Mouse (Mus musculus): ENCODE data around the gene Ccdc27. TPM values are rescaled to one million over a fixed set of nuclear protein-coding genes. Genes with fewer than 3 reads are reported as not detected.
A peak's percentile ranks its signal among the peaks of the same experiment; 100 is the strongest.

Ccdc27 gene
- polyA plus RNA-seq, 1 experiment from 2014 or later, result not detected

DNA sequence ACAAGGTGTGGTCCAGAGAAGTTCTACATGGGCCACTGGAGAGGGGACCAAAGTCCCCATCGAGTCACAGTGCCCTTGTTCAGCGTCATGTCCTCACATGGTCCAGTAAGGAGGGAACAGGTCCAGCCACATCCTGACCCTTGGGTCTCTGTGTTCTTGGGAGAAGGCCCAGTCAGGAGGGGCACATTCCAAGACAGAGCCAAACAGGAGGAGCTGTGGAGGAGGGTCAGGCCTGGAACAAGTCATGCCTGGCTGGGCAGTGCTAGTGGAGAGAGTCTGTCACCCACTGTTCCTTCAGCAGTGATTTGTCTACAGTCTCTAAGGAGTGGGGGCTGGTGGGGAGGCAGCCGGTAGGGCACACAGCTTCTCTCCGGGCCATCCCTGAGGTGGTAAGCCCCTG lies 20.1 kb downstream of the Ccdc27 start:
- H3K36me3 ChIP-seq (ENCODE audit: control insufficient read depth, insufficient read depth, low read length), result peaks cover 36% of the 10 kb centered on the region
- peaks cover 12% of the 10 kb centered on the region for H3K4me1 ChIP-seq (replicated peaks; ENCODE audit: control insufficient read depth, insufficient read depth, low read length)

DNA sequence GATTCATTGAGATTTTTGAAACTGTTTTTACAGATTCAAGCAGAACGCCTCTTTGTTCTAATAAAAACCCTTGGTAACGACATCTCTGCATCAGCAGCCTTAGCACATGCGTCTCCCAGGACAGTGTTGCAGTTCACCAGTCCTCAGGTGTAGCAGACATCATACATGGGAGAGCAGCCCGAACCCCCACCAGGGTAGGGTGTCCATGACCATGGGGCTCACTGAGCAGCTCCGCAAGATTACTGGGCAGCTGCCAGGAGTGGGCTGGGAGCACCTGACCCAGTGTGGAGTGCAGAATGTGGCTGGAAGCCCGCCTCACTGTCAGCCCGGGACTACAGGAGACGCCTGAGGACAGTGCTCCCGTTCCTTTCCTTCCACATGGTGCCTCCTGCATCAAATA lies 21.0 kb downstream of the Ccdc27 start:
- H3K9ac ChIP-seq (ENCODE audit: low read length), result no peak overlapping the region
- WGBS, result 88% methylated on average over 9 of the region's 9 CpGs
- no peak for ATAC-seq (ENCODE audit: low read depth)

More for the DNA sequence above, 20.1 kb downstream of the Ccdc27 start:
- 65% methylated on average over 4 of the region's 4 CpGs for WGBS
- H3K9ac ChIP-seq (ENCODE audit: low read length), result peak overlapping the region; percentile 26; the same call in 1 of the 2 replicates
- ATAC-seq (ENCODE audit: low read depth), result no peak
- H3K4me2 ChIP-seq (ENCODE audit: low read depth, low read length), result no peak overlapping the region
- H3K27ac ChIP-seq (ENCODE audit: low read length), result no peak overlapping the region
- H3K4me3 ChIP-seq (ENCODE audit: low read length), result no peak overlapping the region
- H3K9me3 ChIP-seq (ENCODE audit: control insufficient read depth, low read length), result no peaks in the 10 kb centered on the region
- no peaks in the 10 kb centered on the region; the same call in 1 of the 2 replicates for H3K27me3 ChIP-seq (ENCODE audit: control insufficient read depth, insufficient read depth, low read depth, low read length)

GRCm38 (mm10) chr4:154019571-154019970 lies 22.9 kb downstream of the Ccdc27 start:
- no peak for ATAC-seq (ENCODE audit: low read depth)
- no peak overlapping the region for H3K4me3 ChIP-seq (ENCODE audit: low read length)
- peaks cover 3% of the 10 kb centered on the region for H3K4me1 ChIP-seq (replicated peaks; ENCODE audit: control insufficient read depth, insufficient read depth, low read length)
- WGBS, result 64% methylated on average over 7 of the region's 7 CpGs
- H3K9ac ChIP-seq (ENCODE audit: low read length), result no peak overlapping the region
- H3K27me3 ChIP-seq (ENCODE audit: control insufficient read depth, insufficient read depth, low read depth, low read length), result no peaks in the 10 kb centered on the region; the same call in 1 of the 2 replicates
- peaks cover 47% of the 10 kb centered on the region for H3K36me3 ChIP-seq (ENCODE audit: control insufficient read depth, insufficient read depth, low read length)
- no peak overlapping the region for H3K4me2 ChIP-seq (ENCODE audit: low read depth, low read length)
- no peaks in the 10 kb centered on the region for H3K9me3 ChIP-seq (ENCODE audit: control insufficient read depth, low read length)
- H3K27ac ChIP-seq (ENCODE audit: low read length), result no peak overlapping the region

More for the DNA sequence above, 21.0 kb downstream of the Ccdc27 start:
- Histone ChIP-seq H3K27ac (ENCODE audit: low read length) (no peak overlapping the region), H3K9me3 (ENCODE audit: control insufficient read depth, low read length) (no peaks in the 10 kb centered on the region), H3K27me3 (ENCODE audit: control insufficient read depth, insufficient read depth, low read depth, low read length) (no peaks in the 10 kb centered on the region; the same call in 1 of the 2 replicates), H3K4me3 (ENCODE audit: low read length) (no peak overlapping the region), H3K4me1 (replicated peaks; ENCODE audit: control insufficient read depth, insufficient read depth, low read length) (peaks cover 12% of the 10 kb centered on the region), H3K36me3 (ENCODE audit: control insufficient read depth, insufficient read depth, low read length) (peaks cover 40% of the 10 kb centered on the region), H3K4me2 (ENCODE audit: low read depth, low read length) (no peak overlapping the region)

DNA sequence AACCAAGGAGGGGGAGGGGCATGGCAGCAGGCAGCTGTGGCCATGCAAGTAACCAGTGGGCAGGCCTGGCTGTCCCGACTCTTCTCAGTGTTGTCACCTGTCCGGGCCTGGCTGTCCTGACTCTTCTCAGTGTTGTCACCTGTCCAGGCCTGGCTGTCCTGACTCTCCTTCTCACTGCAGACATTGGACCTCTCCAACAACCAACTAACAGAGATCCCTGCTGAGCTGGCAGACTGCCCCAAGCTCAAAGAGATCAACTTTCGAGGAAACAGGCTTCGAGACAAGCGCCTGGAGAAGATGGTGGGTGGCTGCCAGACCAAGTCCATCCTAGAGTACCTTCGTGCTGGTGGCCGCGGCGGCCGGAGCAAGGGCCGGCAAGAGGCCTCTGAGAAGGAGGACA lies 27.0 kb downstream of the Ccdc27 start:
- H3K27me3 ChIP-seq (ENCODE audit: control insufficient read depth, insufficient read depth, low read depth, low read length), result no peaks in the 10 kb centered on the region
- H3K36me3 ChIP-seq (ENCODE audit: control insufficient read depth, insufficient read depth, low read length), result peaks cover 37% of the 10 kb centered on the region
- no peak overlapping the region for H3K4me2 ChIP-seq (ENCODE audit: low read depth, low read length)
- no peak overlapping the region for H3K9ac ChIP-seq (ENCODE audit: low read length)
- no peak overlapping the region for H3K4me3 ChIP-seq (ENCODE audit: low read length)
- WGBS, result 89% methylated on average over 11 of the region's 11 CpGs
- H3K9me3 ChIP-seq (ENCODE audit: control insufficient read depth, low read length), result no peaks in the 10 kb centered on the region
- ATAC-seq (ENCODE audit: low read depth), result no peak
- no peak overlapping the region for H3K27ac ChIP-seq (ENCODE audit: low read length)
- H3K4me1 ChIP-seq (replicated peaks; ENCODE audit: control insufficient read depth, insufficient read depth, low read length), result peaks cover 11% of the 10 kb centered on the region

- Histone ChIP-seq H3K4me2 (ENCODE audit: low read depth, low read length) (peak overlapping the region; percentile 87), H3K9ac (ENCODE audit: low read length) (peak overlapping the region; percentile 89), H3K27me3 (ENCODE audit: control insufficient read depth, insufficient read depth, low read depth, low read length) (no peaks in the 10 kb centered on the region), H3K4me3 (ENCODE audit: low read length) (peak overlapping the region; percentile 79), H3K27ac (ENCODE audit: low read length) (no peak overlapping the region), H3K36me3 (ENCODE audit: control insufficient read depth, insufficient read depth, low read length) (peaks cover 11% of the 10 kb centered on the region), H3K4me1 (replicated peaks; ENCODE audit: control insufficient read depth, insufficient read depth, low read length) (peaks cover 11% of the 10 kb centered on the region), H3K9me3 (ENCODE audit: control insufficient read depth, low read length) (no peaks in the 10 kb centered on the region)
- ATAC-seq (ENCODE audit: low read depth), result peak; percentile 11; the same call in 1 of the 2 replicates
- under 1% methylated on average over 50 of the region's 55 CpGs for WGBS
Observed at GRCm38 (mm10) chr4:154012132-154012882, 30.2 kb downstream of the Ccdc27 start.

DNA sequence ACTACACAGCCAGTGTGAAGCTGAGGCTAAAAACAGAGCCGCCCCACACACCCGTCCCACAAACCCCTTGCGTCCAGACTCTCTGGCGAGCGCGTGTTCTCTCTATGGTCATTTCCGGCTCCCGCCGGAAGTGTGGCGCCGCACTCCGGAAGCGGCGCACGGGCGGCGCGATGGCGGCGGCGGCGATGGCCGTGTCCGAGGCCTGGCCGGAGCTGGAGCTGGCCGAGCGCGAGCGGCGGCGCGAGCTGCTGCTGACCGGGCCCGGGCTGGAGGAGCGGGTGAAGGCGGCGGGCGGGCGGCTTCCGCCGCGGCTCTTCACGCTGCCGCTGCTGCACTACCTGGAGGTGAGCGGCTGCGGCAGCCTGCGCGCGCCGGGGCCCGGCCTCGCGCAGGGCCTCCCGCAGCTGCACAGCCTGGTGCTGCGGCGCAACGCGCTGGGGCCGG lies 30.8 kb downstream of the Ccdc27 start, which contains the start of gene Lrrc47:
Gene Lrrc47, plus strand, starts transcription at position 86 of the 444 bp plus-strand sequence.
- no peak within 1 kb of the TSS for H3K27ac ChIP-seq (ENCODE audit: low read length)
- peak within 1 kb of the TSS; percentile 79 for H3K4me3 ChIP-seq (ENCODE audit: low read length)
- peak; percentile 95 for ATAC-seq (ENCODE audit: low read depth)
- peak within 1 kb of the TSS; percentile 89 for H3K9ac ChIP-seq (ENCODE audit: low read length)
- H3K4me1 ChIP-seq (replicated peaks; ENCODE audit: control insufficient read depth, insufficient read depth, low read length), result peaks cover 11% of the 10 kb centered on the region
- peaks cover 7% of the 10 kb centered on the region for H3K36me3 ChIP-seq (ENCODE audit: control insufficient read depth, insufficient read depth, low read length)
- H3K27me3 ChIP-seq (ENCODE audit: control insufficient read depth, insufficient read depth, low read depth, low read length), result no peaks in the 10 kb centered on the region
- peak within 1 kb of the TSS; percentile 87 for H3K4me2 ChIP-seq (ENCODE audit: low read depth, low read length)
- no peaks in the 10 kb centered on the region for H3K9me3 ChIP-seq (ENCODE audit: control insufficient read depth, low read length)
- WGBS, result under 1% methylated on average over 52 of the region's 59 CpGs

GRCm38 (mm10) chr4:154010907-154011645 lies 31.4 kb downstream of the Ccdc27 start:
- Histone ChIP-seq H3K27ac (ENCODE audit: low read length) (no peak overlapping the region), H3K9me3 (ENCODE audit: control insufficient read depth, low read length) (no peaks in the 10 kb centered on the region), H3K36me3 (ENCODE audit: control insufficient read depth, insufficient read depth, low read length) (peaks cover 5% of the 10 kb centered on the region), H3K27me3 (ENCODE audit: control insufficient read depth, insufficient read depth, low read depth, low read length) (no peaks in the 10 kb centered on the region), H3K4me2 (ENCODE audit: low read depth, low read length) (peak overlapping the region; percentile 84), H3K9ac (ENCODE audit: low read length) (peak overlapping the region; percentile 89), H3K4me3 (ENCODE audit: low read length) (peak overlapping the region; percentile 79), H3K4me1 (replicated peaks; ENCODE audit: control insufficient read depth, insufficient read depth, low read length) (peaks cover 11% of the 10 kb centered on the region)
- ATAC-seq (ENCODE audit: low read depth), result peak; percentile 46; the same call in 1 of the 2 replicates
- WGBS, result 25% methylated on average over 13 of the region's 13 CpGs

DNA sequence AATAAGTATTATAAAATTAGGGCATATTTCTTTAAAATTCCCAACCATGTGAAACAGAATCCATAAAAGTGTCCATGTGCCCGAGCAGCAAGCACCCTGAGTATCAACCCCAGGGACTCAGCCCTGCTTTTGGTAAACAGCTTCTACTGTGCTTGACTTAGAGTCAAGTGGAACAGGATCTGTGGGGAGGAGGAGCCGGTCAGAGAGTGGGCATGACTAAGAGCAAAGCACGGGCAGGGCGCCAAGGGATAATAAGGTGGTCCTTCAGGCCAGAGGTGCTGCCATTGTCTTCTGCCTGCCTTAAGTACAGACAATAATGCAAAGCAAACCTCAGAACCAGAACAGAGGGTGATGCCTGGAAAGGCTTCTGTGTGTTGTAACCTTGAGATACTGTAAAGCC lies 34.7 kb downstream of the Ccdc27 start:
- WGBS, result 45% methylated on average over 4 of the region's 4 CpGs

DNA sequence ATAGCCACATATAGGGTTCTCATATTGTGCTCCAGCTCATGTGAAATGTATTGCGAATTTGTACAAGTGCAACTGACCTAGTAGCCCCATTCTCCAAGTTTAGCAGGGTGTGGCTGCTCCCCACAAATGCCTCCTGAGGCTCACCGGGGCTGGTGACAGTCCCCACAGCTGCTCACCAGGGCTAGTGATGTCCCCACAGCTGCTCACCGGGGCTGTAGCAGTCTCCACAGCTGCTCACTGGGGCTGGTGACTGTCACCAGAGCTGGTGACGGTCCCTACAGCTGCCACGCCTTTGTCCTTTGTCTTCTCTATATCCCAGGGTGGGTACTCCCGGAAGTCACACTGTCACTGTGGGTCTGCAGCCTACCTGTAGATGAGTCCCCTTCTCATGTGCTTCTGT lies 36.2 kb downstream of the Ccdc27 start:
- Histone ChIP-seq H3K36me3 (ENCODE audit: control insufficient read depth, insufficient read depth, low read length) (peaks cover 17% of the 10 kb centered on the region), H3K4me1 (replicated peaks; ENCODE audit: control insufficient read depth, insufficient read depth, low read length) (no peaks in the 10 kb centered on the region), H3K9ac (ENCODE audit: low read length) (no peak overlapping the region), H3K27me3 (ENCODE audit: control insufficient read depth, insufficient read depth, low read depth, low read length) (no peaks in the 10 kb centered on the region), H3K4me2 (ENCODE audit: low read depth, low read length) (no peak overlapping the region), H3K9me3 (ENCODE audit: control insufficient read depth, low read length) (no peaks in the 10 kb centered on the region), H3K4me3 (ENCODE audit: low read length) (no peak overlapping the region), H3K27ac (ENCODE audit: low read length) (no peak overlapping the region)
- ATAC-seq (ENCODE audit: low read depth), result no peak
- 95% methylated on average over 6 of the region's 6 CpGs for WGBS

More for the DNA sequence above, 34.7 kb downstream of the Ccdc27 start:
- Histone ChIP-seq H3K4me1 (replicated peaks; ENCODE audit: control insufficient read depth, insufficient read depth, low read length) (peaks cover 3% of the 10 kb centered on the region), H3K9me3 (ENCODE audit: control insufficient read depth, low read length) (no peaks in the 10 kb centered on the region), H3K4me2 (ENCODE audit: low read depth, low read length) (no peak overlapping the region), H3K4me3 (ENCODE audit: low read length) (no peak overlapping the region), H3K27me3 (ENCODE audit: control insufficient read depth, insufficient read depth, low read depth, low read length) (no peaks in the 10 kb centered on the region), H3K36me3 (ENCODE audit: control insufficient read depth, insufficient read depth, low read length) (peaks cover 13% of the 10 kb centered on the region), H3K27ac (ENCODE audit: low read length) (no peak overlapping the region), H3K9ac (ENCODE audit: low read length) (no peak overlapping the region)
- no peak for ATAC-seq (ENCODE audit: low read depth)

All from lung, embryonic 16.5 days (tissue).